Mouse (Mus musculus): ENCODE data around the gene Trim12c.
"Not testable (repeated sequence)": the region's sequence is repeated elsewhere in the genome, so short reads cannot be mapped to it uniquely, and the experiment has no call there.

Gene Trim12c

DNA sequence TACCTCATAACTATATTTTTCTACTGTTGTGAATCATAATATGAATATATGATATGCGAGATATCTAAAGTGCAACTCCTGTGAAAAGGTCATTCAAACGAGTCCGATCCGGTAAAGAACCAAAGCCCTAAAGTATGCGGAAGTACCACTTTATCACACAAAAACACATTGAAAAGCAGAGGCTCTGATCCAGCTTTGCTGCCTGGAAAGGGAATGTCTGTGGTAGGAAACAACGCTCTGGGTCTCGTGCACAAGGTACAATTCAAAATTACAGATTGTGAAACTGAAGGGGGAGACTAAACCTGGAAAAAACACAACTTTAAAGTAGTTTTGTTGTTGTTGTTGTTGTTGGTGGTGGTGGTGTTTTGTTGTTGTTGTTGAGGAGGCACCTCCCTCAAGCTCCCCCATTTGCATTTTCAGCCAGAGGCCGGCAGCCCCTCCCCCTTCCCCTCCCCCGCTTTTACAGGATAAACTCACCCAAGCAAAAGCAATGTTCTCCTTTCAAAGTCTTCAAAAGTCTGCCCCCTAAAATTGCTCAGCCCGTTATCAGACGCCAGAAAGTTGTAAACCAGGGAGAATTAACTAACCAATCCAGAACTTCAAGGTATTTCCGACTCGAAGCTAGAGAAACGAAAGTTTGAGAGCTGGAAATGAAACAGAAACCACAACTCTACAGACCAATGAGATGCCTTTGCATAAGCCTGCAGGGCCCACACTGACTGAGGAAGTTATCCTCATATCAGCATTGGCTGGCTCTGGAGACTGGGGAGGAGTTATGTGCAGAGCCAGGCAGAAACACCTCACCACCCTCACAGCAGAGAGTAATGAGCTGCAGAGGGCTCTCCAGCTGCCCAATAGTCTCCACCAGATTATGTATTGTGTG is at the start of gene Trim12c:
Gene Trim12c (minus strand): TSS at position 646 of the 883 bp plus-strand sequence.
- DNase-seq (ENCODE audit: extremely low read depth, low read depth, low spot score) = peak; percentile 8

DNA sequence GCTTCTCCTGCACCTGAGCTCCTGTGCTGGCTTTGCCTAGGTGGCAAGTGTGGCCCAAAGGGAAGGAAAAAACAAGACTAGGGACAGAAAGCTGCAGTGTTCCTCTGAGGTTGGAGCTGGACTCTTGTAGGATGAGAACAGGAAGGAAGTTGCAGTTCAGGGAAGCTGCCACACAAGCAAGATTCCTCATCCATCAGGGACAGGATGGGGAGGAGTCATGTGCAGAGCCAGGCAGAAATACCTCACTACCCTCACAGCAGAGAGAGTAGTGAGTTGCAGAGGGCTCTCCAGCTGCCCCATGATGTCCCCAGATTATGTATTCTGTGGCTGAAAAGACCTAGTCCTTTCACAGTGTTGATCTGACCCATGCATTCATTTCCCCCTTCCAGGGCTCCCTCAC is 48.0 kb upstream of the Trim12c start:
- no peak for DNase-seq (ENCODE audit: extremely low read depth, low read depth, low spot score)

DNA sequence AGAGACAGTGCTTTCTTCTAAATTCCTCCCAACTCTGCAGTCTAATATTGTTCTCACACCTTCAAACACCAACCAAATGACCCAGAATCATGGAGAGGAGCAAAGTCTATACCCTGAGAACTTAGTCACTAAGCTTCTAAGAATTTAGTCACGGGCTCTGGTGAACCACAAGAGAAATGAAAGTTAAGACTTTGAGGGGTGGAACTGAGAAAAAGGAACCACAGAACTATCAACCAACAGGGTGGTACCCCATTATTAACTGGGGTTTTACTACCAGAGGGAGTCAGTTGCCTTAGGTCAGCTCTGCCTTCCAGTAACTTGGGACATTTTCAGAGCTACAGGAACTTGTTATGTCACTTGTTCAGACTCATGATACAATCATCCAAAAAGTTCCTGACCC is 47.5 kb upstream of the Trim12c start, which contains the start of gene Trim30c:
Gene Trim30c (minus strand): TSS at position 140 of the 400 bp plus-strand sequence.
- DNase-seq (ENCODE audit: extremely low read depth, low read depth, low spot score) = no peak

DNA sequence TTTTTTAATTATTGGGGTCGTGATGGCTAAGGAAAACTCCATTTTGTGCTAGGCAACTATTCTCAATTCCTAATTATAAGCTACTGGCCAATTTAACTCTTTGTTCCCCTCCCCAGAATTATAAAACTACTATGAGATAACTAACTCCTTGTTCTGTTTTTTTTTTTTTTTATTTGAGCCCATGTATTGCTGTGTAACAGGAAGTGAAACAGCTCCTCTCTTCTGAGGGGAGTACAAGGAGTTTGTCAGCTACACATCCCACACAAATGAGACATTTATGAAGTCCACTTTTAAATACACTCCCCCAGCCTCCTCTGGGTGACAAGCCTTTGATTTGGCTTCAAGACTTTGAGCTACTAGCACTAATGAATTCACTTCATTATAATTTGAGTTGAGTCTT is 45.3 kb upstream of the Trim12c start:
- no peak for DNase-seq (ENCODE audit: extremely low read depth, low read depth, low spot score)

DNA sequence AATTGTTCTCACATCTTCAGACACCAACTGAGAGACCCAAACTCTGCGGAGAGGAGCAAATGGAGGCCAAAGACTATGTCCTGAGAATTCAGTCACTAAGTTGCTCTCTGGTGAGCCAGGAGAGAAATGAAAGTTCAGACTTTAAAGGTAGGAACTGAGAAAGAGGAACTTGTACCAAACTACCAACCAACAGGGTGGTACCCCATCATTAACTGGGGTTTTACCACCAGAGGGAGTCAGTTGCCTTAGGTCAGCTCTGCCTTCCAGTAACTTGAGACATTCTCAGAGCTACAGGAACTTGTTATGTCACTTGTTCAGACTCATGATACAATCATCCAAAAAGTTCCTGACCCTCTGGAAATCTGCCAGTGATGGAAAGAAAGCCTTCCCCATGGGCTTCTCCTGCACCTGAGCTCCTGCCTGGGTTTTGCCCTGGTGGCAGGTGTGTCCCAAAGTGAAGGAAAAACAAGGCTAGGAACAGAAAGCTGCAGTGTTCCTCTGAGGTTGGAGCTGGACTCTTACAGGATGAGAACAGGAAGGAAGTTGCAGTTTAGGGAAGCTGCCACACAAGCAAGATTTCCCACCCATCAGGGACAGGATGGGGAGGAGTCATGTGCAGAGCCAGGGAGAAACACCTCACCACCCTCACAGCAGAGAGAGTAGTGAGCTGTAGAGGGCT is 16.7 kb upstream of the Trim12c start, which contains the start of gene Trim30b:
Gene Trim30b (minus strand): TSS at position 149 of the 679 bp plus-strand sequence.
- DNase-seq (ENCODE audit: extremely low read depth, low read depth, low spot score) = no peak

DNA sequence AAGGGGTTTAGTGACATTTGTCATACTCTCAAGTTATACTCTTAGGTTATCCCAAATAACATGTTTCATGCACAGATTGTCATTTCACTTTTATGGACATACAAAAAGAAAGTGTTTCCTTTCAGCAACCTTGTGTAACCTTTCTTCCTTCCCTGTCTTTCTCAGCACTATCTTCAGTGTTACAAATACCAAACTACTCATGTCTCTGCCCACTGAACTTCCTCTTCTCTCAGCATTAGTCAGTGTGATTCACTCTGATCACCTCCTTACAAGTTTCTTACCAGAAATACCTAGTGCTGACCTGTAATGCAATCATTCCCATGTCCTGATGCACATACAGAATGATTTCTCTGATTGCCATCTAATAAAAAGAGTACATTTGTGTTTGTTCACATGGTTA is 13.2 kb upstream of the Trim12c start:
- no peak for DNase-seq (ENCODE audit: extremely low read depth, low read depth, low spot score)

DNA sequence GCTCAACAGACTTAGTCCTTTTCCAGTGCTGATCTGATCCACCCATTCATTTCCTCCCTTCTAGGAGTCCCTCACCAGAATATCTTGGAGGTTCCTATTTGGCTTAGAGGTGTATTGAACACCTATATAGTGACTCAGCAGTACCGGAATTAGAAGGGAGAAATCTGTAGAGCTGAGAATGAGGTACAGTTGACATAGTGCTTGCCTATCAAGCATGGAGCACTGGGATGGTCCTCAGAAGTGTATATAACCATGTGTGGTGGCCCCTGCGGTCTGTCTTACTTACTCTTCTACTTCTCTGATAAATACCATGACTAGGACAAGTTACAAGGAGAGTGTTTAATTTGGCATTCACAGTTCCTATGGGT is 422 bp upstream of the Trim12c start:
- no peak for DNase-seq (ENCODE audit: extremely low read depth, low read depth, low spot score)

DNA sequence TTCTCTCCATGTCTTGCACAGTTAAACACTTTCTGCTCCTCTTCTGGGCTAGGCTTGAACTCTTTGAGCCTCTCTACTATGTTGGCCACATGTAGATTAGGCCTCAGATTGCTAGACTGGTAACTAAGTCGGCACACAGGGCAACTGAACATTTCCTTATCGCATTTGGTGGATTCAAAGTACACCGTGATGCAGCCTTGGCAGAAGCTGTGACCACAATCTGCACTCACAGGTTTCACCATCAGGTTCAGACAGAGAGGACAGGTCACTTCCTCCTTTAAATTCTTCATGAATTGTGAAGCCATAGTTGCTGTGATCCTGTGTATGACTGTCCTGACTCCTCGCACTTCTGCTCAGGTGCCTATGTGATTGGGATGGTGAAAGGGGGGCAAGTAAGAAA is 5.1 kb downstream of the Trim12c start:
- not testable (repeated sequence) for DNase-seq (ENCODE audit: extremely low read depth, low read depth, low spot score)

DNA sequence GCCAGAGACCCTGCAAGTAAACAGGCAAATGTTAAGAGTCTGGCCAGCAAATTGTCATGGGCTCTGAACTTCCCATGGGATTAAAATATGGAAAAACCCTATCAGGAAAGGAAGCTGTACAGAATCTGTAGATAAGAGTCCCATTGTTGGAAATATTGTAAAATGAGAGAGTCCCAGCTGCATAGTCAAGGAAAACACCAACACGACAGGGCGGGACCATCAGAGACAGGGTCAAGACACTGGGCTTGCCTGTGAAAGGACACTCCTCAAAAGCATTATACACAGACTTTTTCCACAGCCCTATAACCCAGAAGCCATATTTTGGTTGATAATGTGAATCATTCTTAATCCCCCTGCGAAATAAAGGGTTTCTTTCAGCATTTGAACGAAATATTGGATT is 12.4 kb downstream of the Trim12c start:
- not testable (repeated sequence) for DNase-seq (ENCODE audit: extremely low read depth, low read depth, low spot score)

DNA sequence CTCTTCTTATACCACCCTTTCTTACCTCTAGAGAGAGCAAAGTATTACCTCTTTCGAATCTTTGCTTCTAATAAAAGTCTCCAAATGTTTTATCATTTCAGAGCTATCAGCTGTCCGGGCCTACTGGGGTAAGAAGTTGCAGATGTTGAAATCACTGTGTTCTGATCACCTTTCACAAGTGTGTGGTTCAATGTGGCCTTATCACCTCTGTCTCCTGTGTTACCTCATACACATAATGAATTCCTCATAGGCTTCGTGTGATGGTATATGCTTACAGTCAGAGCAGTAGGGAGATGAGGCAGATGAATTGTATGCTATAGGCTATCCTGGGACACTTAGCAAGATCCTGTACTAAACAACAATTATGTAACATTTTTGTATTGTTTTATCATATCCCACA is 17.6 kb downstream of the Trim12c start:
- not testable (repeated sequence) for DNase-seq (ENCODE audit: extremely low read depth, low read depth, low spot score)

DNA sequence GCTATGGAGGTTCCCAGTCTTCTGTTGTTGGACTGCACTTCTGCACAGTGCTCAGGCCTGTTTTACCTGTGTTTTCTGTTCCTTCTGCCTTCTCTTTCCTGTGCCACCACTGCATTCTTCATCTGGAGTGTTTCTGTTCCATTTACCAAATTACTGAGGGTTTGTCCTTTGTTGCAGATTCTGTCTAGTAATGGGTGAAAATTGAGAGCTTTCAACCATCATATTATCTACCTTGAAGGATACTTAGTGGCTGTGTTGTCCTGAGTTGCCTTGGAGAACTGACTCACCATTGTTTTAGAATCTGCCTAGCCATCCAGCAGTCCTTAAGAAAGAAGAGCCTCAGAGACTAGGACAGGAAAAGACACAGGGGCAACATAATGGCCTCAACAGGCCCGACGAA is 24.0 kb downstream of the Trim12c start, which contains the start of gene Trim34b:
Gene Trim34b (plus strand): TSS at position 301 of the 400 bp plus-strand sequence.
- DNase-seq (ENCODE audit: extremely low read depth, low read depth, low spot score) = not testable (repeated sequence)

DNA sequence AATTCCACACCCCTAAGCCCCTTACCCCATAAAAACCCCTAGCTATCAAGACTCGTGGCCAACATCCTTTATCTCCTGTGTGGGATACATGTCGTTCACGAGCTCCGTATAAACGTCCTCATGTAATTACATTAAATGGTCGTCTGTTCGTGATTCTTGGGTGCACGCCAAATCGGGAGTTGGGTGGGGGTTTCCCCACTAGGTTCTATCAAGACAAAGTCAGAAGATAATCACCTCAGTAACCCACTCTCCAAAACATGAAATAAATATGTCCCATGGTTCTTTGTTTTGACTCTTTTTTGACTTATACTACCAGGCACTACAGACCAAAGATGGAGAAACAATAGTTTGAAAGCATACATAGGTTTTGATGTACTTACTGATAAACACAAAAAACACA is 31.1 kb downstream of the Trim12c start:
- DNase-seq (ENCODE audit: extremely low read depth, low read depth, low spot score) = no peak

DNA sequence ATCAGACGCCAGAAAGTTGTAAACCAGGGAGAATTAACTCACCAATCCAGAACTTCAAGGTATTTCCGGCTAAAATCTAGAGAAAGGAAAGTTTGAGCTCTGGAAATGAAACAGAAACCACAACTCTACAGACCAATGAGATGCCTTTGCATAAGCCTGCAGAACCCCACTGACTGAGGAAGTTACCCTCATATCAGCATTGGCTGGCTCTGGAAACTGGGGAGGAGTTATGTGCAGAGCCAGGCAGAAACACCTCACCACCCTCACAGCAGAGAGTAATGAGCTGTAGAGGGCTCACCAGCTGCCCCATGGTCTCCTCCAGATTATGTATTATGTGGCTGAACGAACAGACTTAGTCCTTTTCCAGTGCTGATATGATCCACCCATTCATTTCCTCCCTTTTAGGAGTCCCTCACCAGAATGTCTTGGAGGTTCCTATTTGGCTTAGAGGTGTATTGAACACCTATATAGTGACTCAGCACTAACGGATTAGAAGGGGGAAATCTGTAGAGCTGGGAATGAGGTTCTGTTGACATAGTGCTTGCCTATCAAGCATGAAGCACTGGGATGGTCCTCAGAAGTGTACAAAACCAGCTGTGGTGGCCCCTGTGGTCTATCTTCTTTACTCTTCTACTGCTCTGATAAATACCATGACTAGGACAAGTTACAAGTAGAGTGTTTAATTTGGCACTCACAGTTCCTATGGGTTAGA is 37.6 kb downstream of the Trim12c start, which contains the start of gene Trim12a:
Gene Trim12a (minus strand): TSS at position 98 of the 712 bp plus-strand sequence.
- not testable (repeated sequence) for DNase-seq (ENCODE audit: extremely low read depth, low read depth, low spot score)

DNA sequence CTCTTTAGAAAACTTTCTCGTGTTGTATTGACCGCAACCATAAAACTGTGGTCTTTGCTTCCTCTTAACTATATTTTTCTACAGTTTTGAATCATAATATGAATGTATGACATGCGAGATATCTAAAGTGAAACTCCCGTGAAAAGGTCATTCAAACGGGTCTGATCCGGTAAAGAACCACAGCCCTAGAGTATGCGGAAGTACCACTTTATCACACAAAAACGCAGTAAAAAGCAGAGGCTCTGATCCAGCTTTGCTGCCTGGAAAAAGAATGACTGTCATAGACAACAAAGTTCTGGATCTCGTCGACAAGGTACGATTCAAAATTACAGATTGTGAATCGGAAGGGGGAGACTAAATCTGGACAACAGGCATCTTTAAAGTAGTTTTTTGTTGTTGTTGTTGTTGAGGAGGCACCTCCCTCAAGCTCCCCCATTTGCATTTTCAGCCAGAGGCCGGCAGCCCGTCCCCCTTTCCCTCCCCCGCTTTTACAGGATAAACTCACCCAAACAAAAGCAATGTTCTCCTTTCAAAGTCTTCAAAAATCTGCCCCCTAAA is 38.3 kb downstream of the Trim12c start:
- DNase-seq (ENCODE audit: extremely low read depth, low read depth, low spot score) = no peak

DNA sequence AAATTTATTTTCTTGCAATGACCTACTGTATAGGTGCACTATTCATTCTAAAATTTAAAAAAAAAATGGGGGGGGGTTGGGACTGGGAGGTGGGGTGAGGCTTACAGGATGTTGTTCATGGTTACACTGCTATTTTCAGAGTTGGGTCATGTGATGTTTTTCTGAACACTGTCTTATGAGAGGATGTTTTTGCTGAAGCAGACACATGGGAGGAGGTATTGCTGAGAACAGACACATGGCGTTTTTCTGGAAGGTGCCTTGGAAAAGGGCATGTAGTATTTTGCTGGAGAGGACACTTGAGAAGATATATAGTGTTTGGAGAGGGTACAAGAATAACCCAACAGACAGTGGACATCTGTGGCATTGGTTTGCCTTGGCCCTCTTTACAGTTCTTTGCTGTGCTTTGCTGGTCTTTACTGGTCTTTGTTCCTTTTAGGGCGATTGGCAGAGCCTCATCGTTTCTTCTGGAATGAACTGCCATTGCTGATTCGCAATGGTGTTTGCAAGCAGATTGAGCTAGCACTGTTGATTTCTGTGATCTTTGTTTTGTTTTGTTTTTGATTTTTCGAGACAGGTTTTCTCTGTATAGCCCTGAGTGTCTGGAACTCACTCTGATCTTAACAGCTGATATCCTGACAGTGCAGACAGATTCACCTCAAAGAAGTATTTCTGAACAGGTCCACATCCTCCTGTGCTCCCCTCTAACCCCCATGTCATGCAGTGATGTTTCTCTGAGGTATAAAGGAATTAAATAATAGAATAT is 61.3 kb downstream of the Trim12c start:
- no peak for DNase-seq (ENCODE audit: extremely low read depth, low read depth, low spot score)

DNA sequence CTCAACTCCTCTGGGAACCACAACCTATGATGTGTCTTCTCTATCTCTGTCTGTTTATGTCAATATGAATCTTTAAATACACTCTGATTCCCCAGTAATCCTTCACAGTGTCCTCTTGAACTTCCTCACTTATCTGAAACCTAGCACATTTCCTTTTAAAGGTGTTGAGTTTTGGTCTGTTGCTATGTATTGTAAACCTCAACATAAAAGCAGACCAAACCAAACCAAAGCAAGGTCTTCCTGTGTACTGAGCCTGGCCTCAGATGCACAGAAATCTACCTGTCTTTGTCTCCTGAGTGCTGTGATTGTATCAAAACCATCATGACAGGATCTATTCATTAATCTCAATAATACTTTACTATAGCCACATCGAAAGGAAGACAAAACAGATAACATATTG is 62.5 kb downstream of the Trim12c start:
- DNase-seq (ENCODE audit: extremely low read depth, low read depth, low spot score) = no peak
